Mouse (Mus musculus) megakaryocyte progenitor cell, adult 5-6 weeks (primary cell): ENCODE measurements around the gene Maml1. TPM values are rescaled to one million over a fixed set of nuclear protein-coding genes. Genes with fewer than 3 reads are reported as not detected.

Source experiments
- total RNA-seq, 2 experiments: library from RNA; stranded (forward) in 1 of 2; stranded (reverse) in 1 of 2; fragments of 157-497, 149-512 nt in 1 of 2; fragments of 200-1000 nt in 1 of 2; gene quantifications; 2 replicates each; pipeline versions ENCODE4 v1.2.3 to v1.2.4; 2015 to 2017

Gene Maml1
- total RNA-seq, 2 experiments from 2014 or later, result 4.2 to 14.2 TPM

Other genes starting within 250 kb of the Maml1 start
- gene Tbc1d9b, start 160.9 kb downstream of the Maml1 start, total RNA-seq (2015), result 38.6 and 41.5 TPM in 2 replicates
- gene Tbc1d9b, start 160.9 kb downstream of the Maml1 start, total RNA-seq (2017), result 78.6 and 91.2 TPM in 2 replicates
- 18.8 and 20.0 TPM in 2 replicates for gene Mrnip, start 117.9 kb downstream of the Maml1 start, total RNA-seq (2015)
- gene Mrnip, start 117.9 kb downstream of the Maml1 start, total RNA-seq (2017), result 14.6 and 16.5 TPM in 2 replicates
- gene Sqstm1, start 81.5 kb downstream of the Maml1 start, total RNA-seq (2015), result 42.7 and 49.3 TPM in 2 replicates
- gene Sqstm1, start 81.5 kb downstream of the Maml1 start, total RNA-seq (2017), result 207 and 220 TPM in 2 replicates
- 17.4 and 18.9 TPM in 2 replicates for gene Mgat4b, start 81.4 kb downstream of the Maml1 start, total RNA-seq (2015)
- 10.8 and 16.2 TPM in 2 replicates for gene Mgat4b, start 81.4 kb downstream of the Maml1 start, total RNA-seq (2017)
- gene Ltc4s, start 53.7 kb downstream of the Maml1 start, total RNA-seq (2015), result 0.74 and 1.1 TPM in 2 replicates
- 1.4 TPM in 1 of 2 replicates, not detected in the other for gene Ltc4s, start 53.7 kb downstream of the Maml1 start, total RNA-seq (2017)
- 500 and 518 TPM in 2 replicates for gene Canx, start 33.4 kb upstream of the Maml1 start, total RNA-seq (2015)
- 1,173 and 1,480 TPM in 2 replicates for gene Canx, start 33.4 kb upstream of the Maml1 start, total RNA-seq (2017)
- not detected in 2 replicates for gene Cby3, start 62.2 kb upstream of the Maml1 start, total RNA-seq (2015)
- 0.29 TPM in 1 of 2 replicates, not detected in the other for gene Cby3, start 62.2 kb upstream of the Maml1 start, total RNA-seq (2017)
- 748 and 912 TPM in 2 replicates for gene Hnrnph1, start 84.7 kb upstream of the Maml1 start, total RNA-seq (2015)
- gene Hnrnph1, start 84.7 kb upstream of the Maml1 start, total RNA-seq (2017), result 703 and 864 TPM in 2 replicates
- gene Rufy1, start 138.8 kb upstream of the Maml1 start, total RNA-seq (2015), result 29.5 and 38.1 TPM in 2 replicates
- gene Rufy1, start 138.8 kb upstream of the Maml1 start, total RNA-seq (2017), result 42.5 and 48.5 TPM in 2 replicates